Mouse (Mus musculus): Measurements from ENCODE around the gene Fam186b.

The Fam186b gene

GRCm38 (mm10) chr15:99224208-99224911 is 71.3 kb downstream of the Fam186b start, which contains the start of gene Kcnh3:
TSS of gene Kcnh3 (plus strand) at chr15:99224861.
- DNase-seq (ENCODE audit: low spot score): no peak

- no peak for DNase-seq (ENCODE audit: low spot score)
Measured at GRCm38 (mm10) chr15:99223585-99224207, 72.0 kb downstream of the Fam186b start.

- DNase-seq (ENCODE audit: low spot score): no peak
Measured at GRCm38 (mm10) chr15:99222794-99223584, 72.7 kb downstream of the Fam186b start.

- DNase-seq (ENCODE audit: low spot score): no peak
Measured at GRCm38 (mm10) chr15:99221315-99221952, 74.3 kb downstream of the Fam186b start.

Measured in layer of hippocampus, adult 9-10 months (tissue).